In genomic region chr3:66747073-66747710, GRCm38 (mm10) we compare ENCODE assay signal across 12 mouse cellular contexts.
DNase-seq lines count a peak whose midpoint lies in the region; ATAC-seq and TF ChIP-seq lines count a peak whose summit lies in the region.
"Had no signal": no experiment of that assay in that cellular context is flagged by ENCODE, and none has a peak within 500 bp of the region (broad histone marks: within the 10 kb centered on the region; RNA-seq: fewer than 3 reads in every experiment).

No protein-coding gene starts in this region.

- TF ChIP-seq EP300 in lung, postnatal 0 days (IDR thresholded peaks at IDR 0.05): no peak

- no peak for TF ChIP-seq CTCF in midbrain, postnatal 0 days (IDR thresholded peaks at IDR 0.05)
- no peak for TF ChIP-seq CTCF in lung, postnatal 0 days (IDR thresholded peaks at IDR 0.05)

- WGBS in kidney, embryonic 16.5 days: 49% methylated on average over 20 of the region's 20 CpGs
- 43% methylated on average over 20 of the region's 20 CpGs for WGBS in embryonic facial prominence, embryonic 14.5 days
- WGBS in hindbrain, embryonic 15.5 days: 19% methylated on average over 20 of the region's 20 CpGs
- 44% methylated on average over 20 of the region's 20 CpGs for WGBS in midbrain, postnatal 0 days
- 81% methylated on average over 20 of the region's 20 CpGs for WGBS in lung, postnatal 0 days

- no peak overlapping the region for H3K4me3 ChIP-seq in kidney, embryonic 16.5 days (ENCODE audit: low read length)
- H3K4me3 ChIP-seq in embryonic facial prominence, embryonic 14.5 days (ENCODE audit: low read depth, low read length): no peak overlapping the region
- H3K4me3 ChIP-seq in hindbrain, embryonic 15.5 days: peak overlapping the region; percentile 26
- peak overlapping the region; percentile 13; the same call in 1 of the 2 replicates for H3K4me3 ChIP-seq in midbrain, postnatal 0 days (ENCODE audit: low read depth, low read length)
- no peak overlapping the region for H3K4me3 ChIP-seq in lung, postnatal 0 days (ENCODE audit: low read depth, low read length)
- H3K4me3 ChIP-seq: erythroblast, embryonic 14.5 days had no signal

- ATAC-seq in kidney, embryonic 16.5 days (ENCODE audit: low FRiP score, low TSS enrichment): no peak; the same call in 1 of the 2 replicates
- ATAC-seq in embryonic facial prominence, embryonic 14.5 days (ENCODE audit: low read depth): peak; percentile 10; the same call in 1 of the 2 replicates
- ATAC-seq in hindbrain, embryonic 15.5 days (ENCODE audit: low FRiP score, low read depth): peak; percentile 74
- ATAC-seq in midbrain, postnatal 0 days (ENCODE audit: low FRiP score): peak; percentile 15; the same call in 1 of the 2 replicates
- ATAC-seq in lung, postnatal 0 days: no peak
- no peak for ATAC-seq in megakaryocyte progenitor cell, adult 5-6 weeks (replicated peaks; ENCODE audit: poor library complexity)

- H3K9ac ChIP-seq in kidney, embryonic 16.5 days (replicated peaks; ENCODE audit: low read length): no peak overlapping the region
- no peak overlapping the region for H3K9ac ChIP-seq in embryonic facial prominence, embryonic 14.5 days (ENCODE audit: low read depth, low read length)
- 0 out of 2 replicates have a peak overlapping the region, but pooled peaks have one; percentile 1 for H3K9ac ChIP-seq in hindbrain, embryonic 15.5 days
- H3K9ac ChIP-seq in midbrain, postnatal 0 days (replicated peaks; ENCODE audit: low read length, poor library complexity, severe bottlenecking): no peak overlapping the region
- no peak overlapping the region for H3K9ac ChIP-seq in lung, postnatal 0 days (replicated peaks; ENCODE audit: low read depth)

- no peak for DNase-seq in kidney, postnatal 25 days
- DNase-seq in embryonic facial prominence, embryonic 14.5 days (ENCODE audit: low spot score): peak; percentile 10
- peak; percentile 24 for DNase-seq in midbrain, postnatal 0 days (ENCODE audit: low spot score)
- no peak for DNase-seq in lung, postnatal 0 days (ENCODE audit: low spot score)
- DNase-seq in right cerebral cortex, postnatal 36 days (ENCODE audit: low spot score in 2 of 2): no peak
- DNase-seq: heart, adult 18-20 months; liver; lung, postnatal 4 days had no signal

- H3K27me3 ChIP-seq in kidney, embryonic 16.5 days (ENCODE audit: insufficient read depth, low read length): peaks cover 6% of the 10 kb centered on the region; the same call in 1 of the 2 replicates
- H3K27me3 ChIP-seq in embryonic facial prominence, embryonic 14.5 days (replicated peaks; ENCODE audit: control insufficient read depth, insufficient read depth, low read length): no peaks in the 10 kb centered on the region; the same call in 1 of the 2 replicates
- peaks cover 10% of the 10 kb centered on the region; the same call in 1 of the 2 replicates for H3K27me3 ChIP-seq in hindbrain, embryonic 15.5 days
- H3K27me3 ChIP-seq in midbrain, postnatal 0 days (ENCODE audit: insufficient read depth, low read length): no peaks in the 10 kb centered on the region
- no peaks in the 10 kb centered on the region for H3K27me3 ChIP-seq in lung, postnatal 0 days (replicated peaks; ENCODE audit: insufficient read depth, low read length)

- H3K4me2 ChIP-seq in kidney, embryonic 16.5 days (replicated peaks; ENCODE audit: low read depth, low read length): peak overlapping the region; percentile 15; the same call in 1 of the 2 replicates
- H3K4me2 ChIP-seq in embryonic facial prominence, embryonic 14.5 days (ENCODE audit: low read depth, low read length): peak overlapping the region; percentile 26; the same call in 1 of the 2 replicates
- peak overlapping the region; percentile 57 for H3K4me2 ChIP-seq in hindbrain, embryonic 15.5 days
- peak overlapping the region; percentile 41 for H3K4me2 ChIP-seq in midbrain, postnatal 0 days (ENCODE audit: low read depth, low read length, poor library complexity, severe bottlenecking)
- no peak overlapping the region for H3K4me2 ChIP-seq in lung, postnatal 0 days (replicated peaks; ENCODE audit: low read depth, low read length)

- no peaks in the 10 kb centered on the region for H3K9me3 ChIP-seq in kidney, embryonic 16.5 days (ENCODE audit: low read length)
- no peaks in the 10 kb centered on the region for H3K9me3 ChIP-seq in embryonic facial prominence, embryonic 14.5 days (ENCODE audit: control insufficient read depth, low read length)
- no peaks in the 10 kb centered on the region for H3K9me3 ChIP-seq in hindbrain, embryonic 15.5 days
- no peaks in the 10 kb centered on the region for H3K9me3 ChIP-seq in midbrain, postnatal 0 days (ENCODE audit: low read length)
- no peaks in the 10 kb centered on the region for H3K9me3 ChIP-seq in lung, postnatal 0 days (ENCODE audit: low read length)

- H3K36me3 ChIP-seq in kidney, embryonic 16.5 days (ENCODE audit: insufficient read depth, low read length): no peaks in the 10 kb centered on the region
- H3K36me3 ChIP-seq in embryonic facial prominence, embryonic 14.5 days (ENCODE audit: control insufficient read depth, insufficient read depth, low read length): no peaks in the 10 kb centered on the region
- H3K36me3 ChIP-seq in hindbrain, embryonic 15.5 days: no peaks in the 10 kb centered on the region
- no peaks in the 10 kb centered on the region for H3K36me3 ChIP-seq in midbrain, postnatal 0 days (ENCODE audit: insufficient read depth, low read length)
- H3K36me3 ChIP-seq in lung, postnatal 0 days (ENCODE audit: insufficient read depth, low read length): no peaks in the 10 kb centered on the region

- H3K27ac ChIP-seq in kidney, embryonic 16.5 days (ENCODE audit: low read length): no peak overlapping the region
- no peak overlapping the region for H3K27ac ChIP-seq in embryonic facial prominence, embryonic 14.5 days (replicated peaks; ENCODE audit: low read depth, low read length)
- H3K27ac ChIP-seq in hindbrain, embryonic 15.5 days (replicated peaks): peak overlapping the region; percentile 38; the same call in 1 of the 2 replicates
- no peak overlapping the region for H3K27ac ChIP-seq in midbrain, postnatal 0 days (ENCODE audit: low read depth, low read length)
- H3K27ac ChIP-seq in lung, postnatal 0 days (ENCODE audit: low read length): no peak overlapping the region

- no peaks in the 10 kb centered on the region for H3K4me1 ChIP-seq in kidney, embryonic 16.5 days (ENCODE audit: insufficient read depth, low read length)
- 0 out of 2 replicates have a peak, but pooled peaks cover 5% of the 10 kb centered on the region for H3K4me1 ChIP-seq in embryonic facial prominence, embryonic 14.5 days (ENCODE audit: control insufficient read depth, insufficient read depth, low read length)
- H3K4me1 ChIP-seq in hindbrain, embryonic 15.5 days (replicated peaks): peaks cover 7% of the 10 kb centered on the region; the same call in 1 of the 2 replicates
- no peaks in the 10 kb centered on the region for H3K4me1 ChIP-seq in midbrain, postnatal 0 days (ENCODE audit: insufficient read depth, low read length)
- no peaks in the 10 kb centered on the region for H3K4me1 ChIP-seq in lung, postnatal 0 days (ENCODE audit: insufficient read depth, low read depth, low read length)

Comparison
In these comparisons a context has a peak if more than half of its experiments do, and no peak if none do; other contexts are left out.
1. ATAC-seq: peak in embryonic facial prominence, embryonic 14.5 days (single experiment), hindbrain, embryonic 15.5 days (single experiment) and midbrain, postnatal 0 days (single experiment); none in kidney, embryonic 16.5 days (single experiment), lung, postnatal 0 days (single experiment) and megakaryocyte progenitor cell, adult 5-6 weeks (single experiment).
2. H3K4me3 ChIP-seq: peak in hindbrain, embryonic 15.5 days (single experiment) and midbrain, postnatal 0 days (single experiment); none in kidney, embryonic 16.5 days (single experiment), embryonic facial prominence, embryonic 14.5 days (single experiment) and lung, postnatal 0 days (single experiment).
3. DNase-seq: peak in embryonic facial prominence, embryonic 14.5 days (single experiment) and midbrain, postnatal 0 days (single experiment); none in kidney, postnatal 25 days (0 of 2), lung, postnatal 0 days (single experiment) and right cerebral cortex, postnatal 36 days (0 of 2).